ENCODE assay signal across 13 mouse cellular contexts in genomic region chr3:107040408-107040807, GRCm38 (mm10). TPM values are rescaled to one million over a fixed set of nuclear protein-coding genes. Genes with fewer than 3 reads are reported as not detected.
A peak's percentile ranks its signal among the peaks of the same experiment; 100 is the strongest.
DNase-seq lines count a peak whose midpoint lies in the region; ATAC-seq and TF ChIP-seq lines count a peak whose summit lies in the region.
"Had no signal": no experiment of that assay in that cellular context is flagged by ENCODE, and none has a peak within 500 bp of the region (broad histone marks: within the 10 kb centered on the region; RNA-seq: fewer than 3 reads in every experiment).

No protein-coding gene starts in this region.

- peaks cover 53% of the 10 kb centered on the region for H3K4me1 ChIP-seq in hindbrain, embryonic 13.5 days (replicated peaks)
- peaks cover 5% of the 10 kb centered on the region; the same call in 1 of the 2 replicates for H3K4me1 ChIP-seq in midbrain, postnatal 0 days (ENCODE audit: insufficient read depth, low read length)

- H3K9me3 ChIP-seq in hindbrain, embryonic 13.5 days = no peaks in the 10 kb centered on the region
- H3K9me3 ChIP-seq in midbrain, postnatal 0 days (ENCODE audit: low read length) = no peaks in the 10 kb centered on the region
- H3K9me3 ChIP-seq: liver, embryonic 15.5 days had no signal

- TF ChIP-seq CTCF in brain, embryonic 14.5 days (IDR thresholded peaks at IDR 0.05; ENCODE audit: borderline replicate concordance, extremely low read depth, insufficient read depth, insufficient read length) = no peak
- TF ChIP-seq CTCF in midbrain, postnatal 0 days (IDR thresholded peaks at IDR 0.05) = no peak

- no peak overlapping the region for H3K9ac ChIP-seq in hindbrain, embryonic 13.5 days
- no peak overlapping the region for H3K9ac ChIP-seq in midbrain, postnatal 0 days (replicated peaks; ENCODE audit: low read length, poor library complexity, severe bottlenecking)
- H3K9ac ChIP-seq: liver, embryonic 15.5 days had no signal

- H3K27me3 ChIP-seq in hindbrain, embryonic 13.5 days = no peaks in the 10 kb centered on the region
- no peaks in the 10 kb centered on the region for H3K27me3 ChIP-seq in midbrain, postnatal 0 days (ENCODE audit: insufficient read depth, low read length)

- TF ChIP-seq POLR2A in brain, embryonic 14.5 days (IDR thresholded peaks at IDR 0.05; ENCODE audit: borderline replicate concordance, extremely low read depth, insufficient read depth, insufficient read length, poor library complexity, severe bottlenecking) = no peak

- ATAC-seq in CD4-positive, CD25-positive, alpha-beta regulatory T cell, adult 4 months = peak; percentile 16
- ATAC-seq in hindbrain, embryonic 13.5 days (ENCODE audit: low FRiP score) = no peak
- ATAC-seq in midbrain, postnatal 0 days (ENCODE audit: low FRiP score) = no peak

- DNase-seq in brain, embryonic 14.5 days (ENCODE audit: low read depth) = peak; percentile 13
- peak; percentile 1 for DNase-seq in midbrain, postnatal 0 days (ENCODE audit: low spot score)
- no peak for DNase-seq in cerebellum, postnatal 25 days
- no peak for DNase-seq in gastrocnemius, adult 8-10 months (ENCODE audit: low spot score in 2 of 2)
- no peak for DNase-seq in cerebellum, adult 9-10 months
- DNase-seq: heart, adult 18-20 months; heart, postnatal 4 days; retina, postnatal 1 day; thymus, postnatal 36 days had no signal

- H3K4me3 ChIP-seq in hindbrain, embryonic 13.5 days = peak overlapping the region; percentile 30
- H3K4me3 ChIP-seq in midbrain, postnatal 0 days (ENCODE audit: low read depth, low read length) = peak overlapping the region; percentile 81
- H3K4me3 ChIP-seq: liver, embryonic 15.5 days had no signal

- no peak overlapping the region for H3K27ac ChIP-seq in hindbrain, embryonic 13.5 days
- no peak overlapping the region for H3K27ac ChIP-seq in midbrain, postnatal 0 days (ENCODE audit: low read depth, low read length)
- H3K27ac ChIP-seq: liver, embryonic 15.5 days had no signal

- no peaks in the 10 kb centered on the region; the same call in 1 of the 2 replicates for H3K36me3 ChIP-seq in hindbrain, embryonic 13.5 days
- H3K36me3 ChIP-seq in midbrain, postnatal 0 days (ENCODE audit: insufficient read depth, low read length) = no peaks in the 10 kb centered on the region
- H3K36me3 ChIP-seq: liver, embryonic 15.5 days had no signal

- WGBS in hindbrain, embryonic 13.5 days = 90% methylated on average over 3 of the region's 3 CpGs
- 73% methylated on average over 3 of the region's 3 CpGs for WGBS in midbrain, postnatal 0 days

- H3K4me2 ChIP-seq in hindbrain, embryonic 13.5 days = peak overlapping the region; percentile 81
- H3K4me2 ChIP-seq in midbrain, postnatal 0 days (ENCODE audit: low read depth, low read length, poor library complexity, severe bottlenecking) = peak overlapping the region; percentile 79
- H3K4me2 ChIP-seq: liver, embryonic 15.5 days had no signal

RNA-seq across cellular contexts. Expression of gene Kcna3, which starts 4.4 kb away (rescaled TPM):
- 10 to 100 TPM in 1 of 2 experiments, 1 to 10 TPM in 1; 9.8 to 15.2 TPM for polyA plus RNA-seq in CD4-positive, CD25-positive, alpha-beta regulatory T cell, adult 4 months (2017; shearing (Covaris generic))
- polyA plus RNA-seq in brain, embryonic 14.5 days (2012; rRNA removed) = 9.9 and 10.0 TPM in 2 replicates
- polyA plus RNA-seq in hindbrain, embryonic 13.5 days (2015; fragmentation: Nextera tagmentation; extraction: Ambion mirVana) = 6.8 and 7.1 TPM in 2 replicates
- 66.1 and 74.0 TPM in 2 replicates for total RNA-seq in midbrain, postnatal 0 days (2014; rRNA removed)
- 15.6 and 16.0 TPM in 2 replicates for polyA plus RNA-seq in midbrain, postnatal 0 days (2015; fragmentation: Nextera tagmentation; extraction: Ambion mirVana)
- total RNA-seq in gastrocnemius, adult 8-10 months (2022) = not detected
- total RNA-seq: MEL had no signal

Comparison
In these comparisons a context has a peak if more than half of its experiments do, and no peak if none do; other contexts are left out.
1. DNase-seq: peak in brain, embryonic 14.5 days (single experiment) and midbrain, postnatal 0 days (single experiment); none in cerebellum, postnatal 25 days (0 of 2), gastrocnemius, adult 8-10 months (0 of 2) and cerebellum, adult 9-10 months (single experiment).